Mouse (Mus musculus) limb, embryonic 14.5 days (tissue): ENCODE data around the gene Adcy2. TPM values are rescaled to one million over a fixed set of nuclear protein-coding genes. Genes with fewer than 3 reads are reported as not detected.

Experiments
- ATAC-seq: fragments of 200-750 bp; cut with Nextera tagmentation; 2 replicates; pipeline ENCODE4 v1.8.0; 2017; ENCODE audit warnings: low read depth, moderate number of reproducible peaks, moderate TSS enrichment; ENCODE audit not compliant: low FRiP score
- DNase-seq: peaks from one replicate; pipeline ENCODE4 v3.0.0-alpha.2; 2015; ENCODE audit warnings: low spot score
- H3K27ac ChIP-seq: fragments of 300-500 bp; sonication (generic); replicated peaks from 2 replicates; pipeline ENCODE4 v1.5.1; 2014; ENCODE audit warnings: low read depth, mild to moderate bottlenecking, low read length, moderate library complexity, mixed read lengths
- H3K27me3 ChIP-seq: fragments of 300-500 bp; sonication (generic); 2 replicates; pipeline ENCODE4 v1.6.1; 2014; ENCODE audit warnings: low read length, mixed read lengths; ENCODE audit not compliant: control insufficient read depth, insufficient read depth
- H3K36me3 ChIP-seq: fragments of 300-500 bp; sonication (generic); 2 replicates; pipeline ENCODE4 v1.6.1; 2014; ENCODE audit warnings: mild to moderate bottlenecking, low read length, moderate library complexity, mixed read lengths; ENCODE audit not compliant: control insufficient read depth, insufficient read depth
- H3K4me1 ChIP-seq: fragments of 300-500 bp; sonication (generic); 2 replicates; pipeline ENCODE4 v1.6.1; 2014; ENCODE audit warnings: antibody characterized with exemption, low read length, mixed read lengths; ENCODE audit not compliant: control insufficient read depth, insufficient read depth
- H3K4me2 ChIP-seq: fragments of 300-500 bp; sonication (generic); replicated peaks from 2 replicates; pipeline ENCODE4 v1.6.1; 2014; ENCODE audit warnings: low read depth, mild to moderate bottlenecking, low read length, moderate library complexity; ENCODE audit not compliant: severe bottlenecking
- H3K4me3 ChIP-seq: fragments of 300-500 bp; sonication (generic); replicated peaks from 2 replicates; pipeline ENCODE4 v1.5.1; 2014; ENCODE audit warnings: low read length
- H3K9ac ChIP-seq: fragments of 300-500 bp; sonication (generic); 2 replicates; pipeline ENCODE4 v1.6.1; 2014; ENCODE audit warnings: mild to moderate bottlenecking, low read depth, low read length, moderate library complexity; ENCODE audit not compliant: severe bottlenecking
- H3K9me3 ChIP-seq: fragments of 300-500 bp; sonication (generic); 2 replicates; pipeline ENCODE4 v1.6.1; 2016; ENCODE audit warnings: low read length; ENCODE audit not compliant: control insufficient read depth
- POLR2A ChIP-seq: fragments of 200-500 bp; IDR thresholded peaks from 2 replicates; pipeline ENCODE4 v1.8.0; 2012; ENCODE audit warnings: inconsistent platforms, mild to moderate bottlenecking, moderate library complexity, borderline replicate concordance; ENCODE audit not compliant: insufficient read depth, insufficient read length; ENCODE audit errors: extremely low read depth
- WGBS: fragments of 180-500 bp; shearing (Covaris S2); extraction: QIAGEN DNeasy Blood & Tissue Kit; methylation state at CpG from one replicate; pipeline ENCODE4 v1.1.7; 2014; 5-methylcytosine and 5-hydroxymethylcytosine counted together
- polyA plus RNA-seq, 2 experiments: library from polyadenylated mRNA; depleted of rRNA in 1 of 2; stranded (reverse) in 1 of 2; unstranded in 1 of 2; fragments of >200 nt; fragmentation: Nextera tagmentation in 1 of 2; extraction: Ambion mirVana in 1 of 2; gene quantifications; 2 replicates each; pipeline versions ENCODE4 v1.2.1 to v1.2.3; 2012 to 2014

The Adcy2 gene
- polyA plus RNA-seq, 2 experiments, result 12.8 to 16.0 TPM

GRCm38 (mm10) chr13:68597199-68597598 lies 402.1 kb downstream of the Adcy2 start, which contains the start of gene 1700001L19Rik:
Gene 1700001L19Rik (plus strand): TSS chr13:68597421.
- Histone ChIP-seq H3K4me3 (no peak within 1 kb of the TSS), H3K9me3 (no peaks in the 10 kb centered on the region), H3K27me3 (no peaks in the 10 kb centered on the region), H3K9ac (peak within 1 kb of the TSS; percentile 40; the same call in 1 of the 2 replicates), H3K27ac (no peak within 1 kb of the TSS), H3K36me3 (peaks cover 8% of the 10 kb centered on the region), H3K4me1 (peaks cover 8% of the 10 kb centered on the region; the same call in 1 of the 2 replicates), H3K4me2 (peak within 1 kb of the TSS; percentile 42)
- no peak for TF ChIP-seq POLR2A
- DNase-seq, result no peak
- no peak for ATAC-seq
- 10% methylated on average over 9 of the region's 10 CpGs for WGBS

- Histone ChIP-seq H3K9me3 (no peaks in the 10 kb centered on the region), H3K4me2 (no peak overlapping the region), H3K9ac (no peak overlapping the region), H3K27ac (no peak overlapping the region), H3K36me3 (peaks cover 39% of the 10 kb centered on the region), H3K4me3 (no peak overlapping the region), H3K4me1 (no peaks in the 10 kb centered on the region), H3K27me3 (no peaks in the 10 kb centered on the region)
- ATAC-seq (no peak), DNase-seq (peak; percentile 41)
- no peak for TF ChIP-seq POLR2A
- WGBS, result 66% methylated on average over 1 of the region's 1 CpGs
Measured at GRCm38 (mm10) chr13:68593797-68594196, 405.5 kb downstream of the Adcy2 start.

- H3K4me1 ChIP-seq, result 0 out of 2 replicates have a peak, but pooled peaks cover 2% of the 10 kb centered on the region
- no peak for TF ChIP-seq POLR2A
- no peak for ATAC-seq
- H3K9ac ChIP-seq, result no peak overlapping the region
- H3K27me3 ChIP-seq, result no peaks in the 10 kb centered on the region
- no peak overlapping the region for H3K4me3 ChIP-seq
- H3K4me2 ChIP-seq, result no peak overlapping the region
- no peak overlapping the region for H3K27ac ChIP-seq
- H3K36me3 ChIP-seq, result peaks cover 93% of the 10 kb centered on the region
- H3K9me3 ChIP-seq, result no peaks in the 10 kb centered on the region
- no peak for DNase-seq
Measured at GRCm38 (mm10) chr13:68588352-68588751, 411.0 kb downstream of the Adcy2 start.

GRCm38 (mm10) chr13:68585441-68585840 lies 413.9 kb downstream of the Adcy2 start:
- no peak for ATAC-seq
- Histone ChIP-seq H3K4me1 (peaks cover 14% of the 10 kb centered on the region), H3K9ac (no peak overlapping the region), H3K4me2 (no peak overlapping the region), H3K9me3 (no peaks in the 10 kb centered on the region), H3K27me3 (no peaks in the 10 kb centered on the region), H3K36me3 (peaks cover 69% of the 10 kb centered on the region), H3K27ac (no peak overlapping the region), H3K4me3 (no peak overlapping the region)
- 87% methylated on average over 7 of the region's 7 CpGs for WGBS
- no peak for TF ChIP-seq POLR2A
- no peak for DNase-seq

- Histone ChIP-seq H3K4me3 (no peak overlapping the region), H3K27me3 (no peaks in the 10 kb centered on the region), H3K9me3 (no peaks in the 10 kb centered on the region), H3K4me2 (no peak overlapping the region), H3K27ac (no peak overlapping the region), H3K9ac (no peak overlapping the region), H3K36me3 (peaks cover 57% of the 10 kb centered on the region), H3K4me1 (peaks cover 14% of the 10 kb centered on the region)
- no peak for TF ChIP-seq POLR2A
- ATAC-seq, result no peak
- no peak for DNase-seq
- 93% methylated on average over 11 of the region's 11 CpGs for WGBS
Measured at GRCm38 (mm10) chr13:68583961-68584360, 415.4 kb downstream of the Adcy2 start.

GRCm38 (mm10) chr13:68582517-68582780 lies 416.9 kb downstream of the Adcy2 start:
- Histone ChIP-seq H3K4me3 (peak overlapping the region; percentile 73), H3K36me3 (peaks cover 54% of the 10 kb centered on the region), H3K4me2 (peak overlapping the region; percentile 83), H3K27ac (peak overlapping the region; percentile 76), H3K9me3 (no peaks in the 10 kb centered on the region), H3K4me1 (peaks cover 14% of the 10 kb centered on the region), H3K9ac (peak overlapping the region; percentile 72), H3K27me3 (no peaks in the 10 kb centered on the region)
- no peak for ATAC-seq
- no peak for TF ChIP-seq POLR2A
- no peak for DNase-seq
- under 1% methylated on average over 11 of the region's 11 CpGs for WGBS
